Mouse (Mus musculus): Measurements from ENCODE around the gene Bach2. TPM values are rescaled to one million over a fixed set of nuclear protein-coding genes. Genes with fewer than 3 reads are reported as not detected.

Bach2 gene
- total RNA-seq, 4 experiments from 2014 or later: 2.4 to 6.9 (median 4.2) TPM

- DNase-seq (ENCODE audit: low spot score): no peak
Observed at GRCm38 (mm10) chr4:32482138-32482537, 243.5 kb downstream of the Bach2 start.

- DNase-seq (ENCODE audit: low spot score): no peak
Observed at GRCm38 (mm10) chr4:32482936-32483335, 244.3 kb downstream of the Bach2 start.

GRCm38 (mm10) chr4:32485848-32486247, 247.2 kb downstream of the Bach2 start:
- DNase-seq (ENCODE audit: low spot score): no peak

GRCm38 (mm10) chr4:32486654-32487398, 248.2 kb downstream of the Bach2 start:
- no peak for DNase-seq (ENCODE audit: low spot score)

- no peak for DNase-seq (ENCODE audit: low spot score)
Observed at GRCm38 (mm10) chr4:32489186-32489585, 250.6 kb downstream of the Bach2 start.

- no peak for DNase-seq (ENCODE audit: low spot score)
Observed at GRCm38 (mm10) chr4:32491176-32491575, 252.6 kb downstream of the Bach2 start.

GRCm38 (mm10) chr4:32492834-32493233, 254.2 kb downstream of the Bach2 start:
- DNase-seq (ENCODE audit: low spot score): no peak

GRCm38 (mm10) chr4:32501780-32502179, 263.2 kb downstream of the Bach2 start:
- no peak for DNase-seq (ENCODE audit: low spot score)

GRCm38 (mm10) chr4:32502181-32502580, 263.6 kb downstream of the Bach2 start:
- DNase-seq (ENCODE audit: low spot score): no peak

- DNase-seq (ENCODE audit: low spot score): no peak
Observed at GRCm38 (mm10) chr4:32504236-32504635, 265.6 kb downstream of the Bach2 start.

GRCm38 (mm10) chr4:32506306-32506808, 267.8 kb downstream of the Bach2 start:
- no peak for DNase-seq (ENCODE audit: low spot score)

- DNase-seq (ENCODE audit: low spot score): peak; percentile 78
Observed at GRCm38 (mm10) chr4:32507041-32507440, 268.4 kb downstream of the Bach2 start.

- no peak for DNase-seq (ENCODE audit: low spot score)
Observed at GRCm38 (mm10) chr4:32508572-32508971, 270.0 kb downstream of the Bach2 start.

GRCm38 (mm10) chr4:32508996-32509395, 270.4 kb downstream of the Bach2 start:
- DNase-seq (ENCODE audit: low spot score): no peak

- no peak for DNase-seq (ENCODE audit: low spot score)
Observed at GRCm38 (mm10) chr4:32509832-32510612, 271.4 kb downstream of the Bach2 start.

GRCm38 (mm10) chr4:32510940-32511339, 272.3 kb downstream of the Bach2 start:
- DNase-seq (ENCODE audit: low spot score): no peak

GRCm38 (mm10) chr4:32516126-32516525, 277.5 kb downstream of the Bach2 start:
- DNase-seq (ENCODE audit: low spot score): no peak

GRCm38 (mm10) chr4:32518842-32519578, 280.4 kb downstream of the Bach2 start:
- DNase-seq (ENCODE audit: low spot score): no peak

GRCm38 (mm10) chr4:32520628-32521360, 282.2 kb downstream of the Bach2 start:
- peak; percentile 52 for DNase-seq (ENCODE audit: low spot score)

- DNase-seq (ENCODE audit: low spot score): no peak
Observed at GRCm38 (mm10) chr4:32521361-32521740, 282.7 kb downstream of the Bach2 start.

GRCm38 (mm10) chr4:32522013-32522412, 283.4 kb downstream of the Bach2 start:
- DNase-seq (ENCODE audit: low spot score): no peak

Data from heart, adult 8-10 months (tissue).